Mouse (Mus musculus) ES-Bruce4 (cell line): ENCODE measurements at regions not wholly inside any gene's neighbourhood (a gene's known extent, or its start where the extent isn't known, plus 50 kb on each side); places are given as distances from the start of the nearest gene placed in this dataset.

Experiments
- CTCF ChIP-seq: IDR thresholded peaks from one replicate; pipeline ENCODE4 v1.8.1; 2011; ENCODE audit warnings: low read depth, low read length
- EP300 ChIP-seq: IDR thresholded peaks from 2 replicates; pipeline ENCODE4 v1.6.1; 2011; ENCODE audit warnings: low read depth, low read length; ENCODE audit not compliant: insufficient read depth
- POLR2A ChIP-seq: IDR thresholded peaks from one replicate; pipeline ENCODE4 v1.8.1; 2011; ENCODE audit warnings: low read length; ENCODE audit not compliant: insufficient read depth

GRCm38 (mm10) chrX:12461657-12462056 is 125.9 kb upstream of the Atp6ap2 start:
- no peak for TF ChIP-seq EP300
- TF ChIP-seq POLR2A: no peak
- no peak for TF ChIP-seq CTCF
